Mouse (Mus musculus) forebrain, postnatal 0 days (tissue): ENCODE results near the gene Lrrc3b. TPM values are rescaled to one million over a fixed set of nuclear protein-coding genes. Genes with fewer than 3 reads are reported as not detected.

Experiments used
- ATAC-seq: fragments of 200-750 bp; cut with Nextera tagmentation; 2 replicates; pipeline ENCODE4 v1.8.0; 2017; ENCODE audit warnings: mild to moderate bottlenecking, moderate library complexity
- DNase-seq: peaks from one replicate; pipeline ENCODE4 v3.0.0-alpha.2; 2015
- H3K27ac ChIP-seq: fragments of 300-500 bp; sonication (generic); 2 replicates; pipeline ENCODE4 v1.5.1; 2014; ENCODE audit warnings: low read depth, mild to moderate bottlenecking, antibody characterized with exemption, low read length, moderate library complexity, mixed read lengths
- H3K27me3 ChIP-seq: fragments of 300-500 bp; sonication (generic); 2 replicates; pipeline ENCODE4 v1.6.1; 2014; ENCODE audit warnings: mild to moderate bottlenecking, low read length, mixed read lengths; ENCODE audit not compliant: insufficient read depth
- H3K36me3 ChIP-seq: fragments of 300-500 bp; sonication (generic); 2 replicates; pipeline ENCODE4 v1.6.1; 2014; ENCODE audit warnings: mild to moderate bottlenecking, moderate library complexity; ENCODE audit not compliant: insufficient read depth
- H3K4me1 ChIP-seq: fragments of 300-500 bp; sonication (generic); 2 replicates; pipeline ENCODE4 v1.6.1; 2014; ENCODE audit warnings: antibody characterized with exemption; ENCODE audit not compliant: insufficient read depth
- H3K4me2 ChIP-seq: fragments of 300-500 bp; sonication (generic); 2 replicates; pipeline ENCODE4 v1.6.1; 2014; ENCODE audit warnings: low read depth, mild to moderate bottlenecking, moderate library complexity
- H3K4me3 ChIP-seq: fragments of 300-500 bp; sonication (generic); 2 replicates; pipeline ENCODE4 v1.5.1; 2014; ENCODE audit warnings: low read depth, low read length, mixed read lengths
- H3K9ac ChIP-seq: fragments of 300-500 bp; sonication (generic); 2 replicates; pipeline ENCODE4 v1.6.1; 2014; ENCODE audit warnings: mild to moderate bottlenecking
- H3K9me3 ChIP-seq: fragments of 300-500 bp; sonication (generic); 2 replicates; pipeline ENCODE4 v1.6.1; 2016; ENCODE audit warnings: low read length
- CTCF ChIP-seq: sonication (generic); IDR thresholded peaks from 2 replicates; pipeline ENCODE4 v1.5.1; 2016; ENCODE audit warnings: antibody characterized with exemption, control low read depth, low read depth
- WGBS: fragments of 180-500 bp; shearing (Covaris S2); extraction: QIAGEN DNeasy Blood & Tissue Kit; methylation state at CpG from one replicate; pipeline ENCODE4 v1.1.7; 2014; 5-methylcytosine and 5-hydroxymethylcytosine counted together
- polyA plus RNA-seq: library from polyadenylated mRNA; unstranded; fragments of >200 nt; fragmentation: Nextera tagmentation; extraction: Ambion mirVana; gene quantifications from 2 replicates; pipeline ENCODE4 v1.2.1, GENCODE M21; 2015
- total RNA-seq: library from RNA; depleted of rRNA; stranded (reverse); fragments of >200 nt; gene quantifications from 2 replicates; pipeline ENCODE4 v1.2.3, GENCODE M21; 2014

Lrrc3b gene
- total and polyA plus RNA-seq, 2 experiments from 2014 or later: 21.2 to 22.5 TPM

- no peaks in the 10 kb centered on the region for H3K36me3 ChIP-seq
- ATAC-seq (no peak), DNase-seq (no peak)
- 76% methylated on average over 2 of the region's 2 CpGs for WGBS
- H3K4me1 ChIP-seq: no peaks in the 10 kb centered on the region
- H3K4me3 ChIP-seq: no peak overlapping the region
- H3K9ac ChIP-seq: no peak overlapping the region
- H3K4me2 ChIP-seq: no peak overlapping the region
- no peak for TF ChIP-seq CTCF
- H3K27me3 ChIP-seq: no peaks in the 10 kb centered on the region
- no peaks in the 10 kb centered on the region for H3K9me3 ChIP-seq
- no peak overlapping the region for H3K27ac ChIP-seq
Measured at GRCm38 (mm10) chr14:15333130-15333529, 105.7 kb downstream of the Lrrc3b start.

GRCm38 (mm10) chr14:15331370-15331769 is 107.4 kb downstream of the Lrrc3b start:
- DNase-seq (no peak), ATAC-seq (no peak)
- H3K4me2 ChIP-seq: no peak overlapping the region
- TF ChIP-seq CTCF: no peak
- 42% methylated on average over 1 of the region's 1 CpGs for WGBS
- no peak overlapping the region for H3K9ac ChIP-seq
- H3K4me3 ChIP-seq: no peak overlapping the region
- no peaks in the 10 kb centered on the region for H3K9me3 ChIP-seq
- H3K36me3 ChIP-seq: no peaks in the 10 kb centered on the region
- H3K27ac ChIP-seq: no peak overlapping the region
- H3K4me1 ChIP-seq: no peaks in the 10 kb centered on the region
- H3K27me3 ChIP-seq: no peaks in the 10 kb centered on the region

- WGBS: 89% methylated on average over 1 of the region's 1 CpGs
- no peak overlapping the region for H3K4me3 ChIP-seq
- TF ChIP-seq CTCF: no peak
- ATAC-seq: no peak
- no peak overlapping the region for H3K9ac ChIP-seq
- no peaks in the 10 kb centered on the region for H3K27me3 ChIP-seq
- no peak for DNase-seq
- no peaks in the 10 kb centered on the region for H3K4me1 ChIP-seq
- H3K9me3 ChIP-seq: no peaks in the 10 kb centered on the region
- no peak overlapping the region for H3K4me2 ChIP-seq
- no peak overlapping the region for H3K27ac ChIP-seq
- no peaks in the 10 kb centered on the region for H3K36me3 ChIP-seq
Measured at GRCm38 (mm10) chr14:15330155-15330554, 108.6 kb downstream of the Lrrc3b start.

GRCm38 (mm10) chr14:15325872-15326271 is 112.9 kb downstream of the Lrrc3b start:
- Histone ChIP-seq H3K4me2 (no peak overlapping the region), H3K9me3 (no peaks in the 10 kb centered on the region), H3K4me1 (no peaks in the 10 kb centered on the region), H3K4me3 (no peak overlapping the region), H3K27me3 (no peaks in the 10 kb centered on the region), H3K27ac (no peak overlapping the region), H3K36me3 (no peaks in the 10 kb centered on the region), H3K9ac (no peak overlapping the region)
- no peak for TF ChIP-seq CTCF
- DNase-seq (no peak), ATAC-seq (no peak)
- WGBS: 56% methylated on average over 1 of the region's 1 CpGs

GRCm38 (mm10) chr14:15322441-15323123 is 116.2 kb downstream of the Lrrc3b start:
- Histone ChIP-seq H3K27ac (no peak overlapping the region), H3K9ac (no peak overlapping the region), H3K4me3 (no peak overlapping the region), H3K9me3 (no peaks in the 10 kb centered on the region), H3K4me2 (no peak overlapping the region), H3K4me1 (no peaks in the 10 kb centered on the region), H3K36me3 (no peaks in the 10 kb centered on the region), H3K27me3 (no peaks in the 10 kb centered on the region)
- DNase-seq: no peak
- TF ChIP-seq CTCF: no peak
- ATAC-seq: no peak
- WGBS: 88% methylated on average over 9 of the region's 9 CpGs

- Histone ChIP-seq H3K27ac (no peak overlapping the region), H3K9ac (no peak overlapping the region), H3K9me3 (no peaks in the 10 kb centered on the region), H3K4me3 (no peak overlapping the region), H3K4me2 (no peak overlapping the region), H3K4me1 (no peaks in the 10 kb centered on the region), H3K36me3 (no peaks in the 10 kb centered on the region), H3K27me3 (no peaks in the 10 kb centered on the region)
- TF ChIP-seq CTCF: no peak
- ATAC-seq: no peak
- DNase-seq: no peak
Measured at GRCm38 (mm10) chr14:15319399-15319915, 119.3 kb downstream of the Lrrc3b start.

GRCm38 (mm10) chr14:15308576-15308975 is 130.2 kb downstream of the Lrrc3b start:
- ATAC-seq (no peak), DNase-seq (no peak)
- Histone ChIP-seq H3K36me3 (no peaks in the 10 kb centered on the region), H3K27ac (no peak overlapping the region), H3K4me2 (no peak overlapping the region), H3K4me1 (no peaks in the 10 kb centered on the region), H3K9me3 (no peaks in the 10 kb centered on the region), H3K4me3 (no peak overlapping the region), H3K27me3 (no peaks in the 10 kb centered on the region), H3K9ac (no peak overlapping the region)
- 72% methylated on average over 2 of the region's 2 CpGs for WGBS
- no peak for TF ChIP-seq CTCF
